In genomic region chr1:58711365-58712016, GRCm38 (mm10) we compare ENCODE assay signal across 8 mouse cellular contexts. TPM values are rescaled to one million over a fixed set of nuclear protein-coding genes. Genes with fewer than 3 reads are reported as not detected.
DNase-seq lines count a peak whose midpoint lies in the region; ATAC-seq and TF ChIP-seq lines count a peak whose summit lies in the region.

Gene Cflar, plus strand, starts transcription at chr1:58711508.

- TF ChIP-seq CTCF in hindbrain, postnatal 0 days (IDR thresholded peaks at IDR 0.05; ENCODE audit: low read depth), result no peak

- 2% methylated on average over 45 of the region's 45 CpGs for WGBS in hindbrain, postnatal 0 days

- intact Hi-C loops in left cerebral cortex, postnatal 36 days (cut with DNase I), result loop anchor here (2.0 kb wide), 1 partner anchor 59 kb away; no protein-coding TSS in a partner anchor

- H3K4me3 ChIP-seq in hindbrain, postnatal 0 days (ENCODE audit: low read length), result peak within 1 kb of the TSS; percentile 64

- peak within 1 kb of the TSS; percentile 73 for H3K4me2 ChIP-seq in hindbrain, postnatal 0 days (ENCODE audit: low read depth, low read length)

- no peaks in the 10 kb centered on the region for H3K27me3 ChIP-seq in hindbrain, postnatal 0 days (ENCODE audit: insufficient read depth, low read length)

- H3K27ac ChIP-seq in hindbrain, postnatal 0 days, result peak within 1 kb of the TSS; percentile 96

- H3K4me1 ChIP-seq in hindbrain, postnatal 0 days (ENCODE audit: insufficient read depth, low read length), result no peaks in the 10 kb centered on the region

- no peaks in the 10 kb centered on the region for H3K9me3 ChIP-seq in hindbrain, postnatal 0 days (ENCODE audit: low read length)

- peak within 1 kb of the TSS; percentile 56 for H3K9ac ChIP-seq in hindbrain, postnatal 0 days (replicated peaks; ENCODE audit: low read length)

- no peaks in the 10 kb centered on the region for H3K36me3 ChIP-seq in hindbrain, postnatal 0 days (ENCODE audit: insufficient read depth, low read length)

- DNase-seq in adipocyte (ENCODE audit: low spot score), result peak; percentile 85
- DNase-seq in cerebellum, postnatal 4 days (ENCODE audit: low spot score in 2 of 2), result peak; percentile 31 to 61
- peak; percentile 77 for DNase-seq in gastrocnemius, postnatal 10 days
- peak; percentile 74 for DNase-seq in hindbrain, postnatal 0 days (ENCODE audit: low spot score)
- DNase-seq in left cerebral cortex, postnatal 36 days (ENCODE audit: low spot score in 2 of 2), result peak; percentile 52 to 53
- peak; percentile 65 for DNase-seq in mesoderm, embryonic 11.5 days (ENCODE audit: low read depth, low spot score)
- DNase-seq in right cerebral cortex, postnatal 4 days, result peak; percentile 56
- peak; percentile 82 for DNase-seq in yolk sac, embryonic 10.5 days (ENCODE audit: low spot score)

- ATAC-seq in hindbrain, postnatal 0 days, result peak; percentile 62

RNA-seq across cellular contexts. Expression of gene Cflar, which starts in this region (rescaled TPM):
- 10 to 100 TPM; 48.9 to 51.4 TPM for total RNA-seq in gastrocnemius, postnatal 10 days (2021)
- 17.6 and 24.4 TPM in 2 replicates for total RNA-seq in hindbrain, postnatal 0 days (2014; rRNA removed)
- polyA plus RNA-seq in hindbrain, postnatal 0 days (2015; fragmentation: Nextera tagmentation; extraction: Ambion mirVana), result 22.4 and 22.5 TPM in 2 replicates
- total RNA-seq in left cerebral cortex, postnatal 36 days (2021), result 10 to 100 TPM; 24.0 to 34.6 TPM

Comparison
In these comparisons a context has a peak if more than half of its experiments do, and no peak if none do; other contexts are left out.
1. Peak in every context shown above with its lines: DNase-seq, ATAC-seq, H3K4me3 ChIP-seq and H3K27ac ChIP-seq.